Mouse (Mus musculus) liver, postnatal 0 days (tissue): Measurements from ENCODE around the gene Rbms3.

Experiments used
- CTCF ChIP-seq: sonication (generic); IDR thresholded peaks from 2 replicates; pipeline ENCODE4 v1.5.1; 2016; ENCODE audit warnings: antibody characterized with exemption, low read depth
- EP300 ChIP-seq: IDR thresholded peaks from 2 replicates; pipeline ENCODE4 v1.6.1; 2016; ENCODE audit warnings: antibody characterized with exemption, low read depth, mild to moderate bottlenecking

DNA sequence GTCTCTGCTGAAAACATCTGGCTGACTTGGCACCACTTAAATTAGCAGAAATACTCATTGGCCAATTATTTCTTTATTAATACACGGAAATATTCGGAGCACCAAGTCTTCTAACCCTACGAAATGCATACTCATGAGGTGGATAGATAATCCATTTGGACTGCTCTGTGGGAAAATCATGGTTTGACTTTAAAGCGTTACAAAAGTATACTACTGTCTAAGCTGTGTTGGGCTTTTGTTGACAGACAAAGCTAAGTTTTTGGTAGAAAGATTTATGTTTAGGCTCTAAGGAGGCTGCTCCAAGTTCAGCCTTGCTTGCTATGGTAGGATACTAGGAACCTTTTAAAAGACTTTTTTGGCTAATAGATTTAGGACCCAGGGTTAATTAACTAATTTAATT, 979.8 kb downstream of the Rbms3 start:
- TF ChIP-seq CTCF (no peak), EP300 (no peak)
